Mouse (Mus musculus) lung, embryonic 16.5 days (tissue): ENCODE data around the gene 1700012B07Rik. TPM values are rescaled to one million over a fixed set of nuclear protein-coding genes. Genes with fewer than 3 reads are reported as not detected.

Experiments
- ATAC-seq: fragments of 200-750 bp; cut with Nextera tagmentation; 2 replicates; pipeline ENCODE4 v1.8.0; 2017; ENCODE audit warnings: low read depth, mild to moderate bottlenecking, moderate library complexity
- H3K27ac ChIP-seq: fragments of 300-500 bp; sonication (generic); 2 replicates; pipeline ENCODE4 v1.5.1; 2014; ENCODE audit warnings: mild to moderate bottlenecking, control low read depth, low read length
- H3K27me3 ChIP-seq: fragments of 300-500 bp; sonication (generic); 2 replicates; pipeline ENCODE4 v1.6.1; 2014; ENCODE audit warnings: low read depth, low read length, mixed read lengths; ENCODE audit not compliant: control insufficient read depth, insufficient read depth
- H3K36me3 ChIP-seq: fragments of 300-500 bp; sonication (generic); 2 replicates; pipeline ENCODE4 v1.6.1; 2014; ENCODE audit warnings: low read length; ENCODE audit not compliant: control insufficient read depth, insufficient read depth
- H3K4me1 ChIP-seq: fragments of 300-500 bp; sonication (generic); replicated peaks from 2 replicates; pipeline ENCODE4 v1.6.1; 2014; ENCODE audit warnings: low read length, mixed read lengths; ENCODE audit not compliant: control insufficient read depth, insufficient read depth
- H3K4me2 ChIP-seq: fragments of 300-500 bp; sonication (generic); 2 replicates; pipeline ENCODE4 v1.6.1; 2014; ENCODE audit warnings: low read depth, low read length, control low read depth
- H3K4me3 ChIP-seq: fragments of 300-500 bp; sonication (generic); 2 replicates; pipeline ENCODE4 v1.5.1; 2014; ENCODE audit warnings: mild to moderate bottlenecking, low read length, control low read depth
- H3K9ac ChIP-seq: fragments of 300-500 bp; sonication (generic); 2 replicates; pipeline ENCODE4 v1.6.1; 2014; ENCODE audit warnings: low read length, control low read depth
- H3K9me3 ChIP-seq: fragments of 300-500 bp; sonication (generic); 2 replicates; pipeline ENCODE4 v1.6.1; 2016; ENCODE audit warnings: low read length; ENCODE audit not compliant: control insufficient read depth
- WGBS: fragments of 180-500 bp; shearing (Covaris S2); extraction: QIAGEN DNeasy Blood & Tissue Kit; methylation state at CpG from one replicate; pipeline ENCODE4 v1.1.7; 2014; 5-methylcytosine and 5-hydroxymethylcytosine counted together
- polyA plus RNA-seq: library from polyadenylated mRNA; unstranded; fragments of >200 nt; fragmentation: Nextera tagmentation; extraction: Ambion mirVana; gene quantifications from 2 replicates; pipeline ENCODE4 v1.2.1, GENCODE M21; 2015

The 1700012B07Rik gene
- polyA plus RNA-seq, 1 experiment from 2014 or later: not detected

GRCm38 (mm10) chr11:109790221-109790620 lies 37.6 kb downstream of the 1700012B07Rik start:
- H3K4me3 ChIP-seq: no peak overlapping the region
- no peak overlapping the region for H3K27ac ChIP-seq
- H3K27me3 ChIP-seq: no peaks in the 10 kb centered on the region
- no peak overlapping the region for H3K9ac ChIP-seq
- H3K4me1 ChIP-seq: peaks cover 2% of the 10 kb centered on the region; the same call in 1 of the 2 replicates
- ATAC-seq: no peak
- no peak overlapping the region for H3K4me2 ChIP-seq
- no peaks in the 10 kb centered on the region for H3K9me3 ChIP-seq
- 85% methylated on average over 8 of the region's 8 CpGs for WGBS
- H3K36me3 ChIP-seq: no peaks in the 10 kb centered on the region

- no peaks in the 10 kb centered on the region for H3K9me3 ChIP-seq
- no peaks in the 10 kb centered on the region for H3K4me1 ChIP-seq
- no peak overlapping the region for H3K4me3 ChIP-seq
- no peak overlapping the region for H3K4me2 ChIP-seq
- ATAC-seq: no peak
- no peak overlapping the region for H3K9ac ChIP-seq
- H3K27ac ChIP-seq: no peak overlapping the region
- no peaks in the 10 kb centered on the region for H3K36me3 ChIP-seq
- H3K27me3 ChIP-seq: no peaks in the 10 kb centered on the region
- 84% methylated on average over 5 of the region's 5 CpGs for WGBS
Observed at GRCm38 (mm10) chr11:109785392-109785791, 42.5 kb downstream of the 1700012B07Rik start.

GRCm38 (mm10) chr11:109771381-109771780 lies 56.5 kb downstream of the 1700012B07Rik start:
- H3K4me2 ChIP-seq: no peak overlapping the region
- H3K4me3 ChIP-seq: no peak overlapping the region
- WGBS: 78% methylated on average over 1 of the region's 1 CpGs
- ATAC-seq: no peak
- no peak overlapping the region for H3K27ac ChIP-seq
- no peak overlapping the region for H3K9ac ChIP-seq
- no peaks in the 10 kb centered on the region for H3K4me1 ChIP-seq
- H3K9me3 ChIP-seq: peaks cover 4% of the 10 kb centered on the region; the same call in 1 of the 2 replicates
- H3K27me3 ChIP-seq: no peaks in the 10 kb centered on the region
- no peaks in the 10 kb centered on the region for H3K36me3 ChIP-seq

GRCm38 (mm10) chr11:109770185-109770584 lies 57.7 kb downstream of the 1700012B07Rik start:
- Histone ChIP-seq H3K9me3 (peaks cover 4% of the 10 kb centered on the region; the same call in 1 of the 2 replicates), H3K4me1 (no peaks in the 10 kb centered on the region), H3K4me2 (no peak overlapping the region), H3K9ac (no peak overlapping the region), H3K27me3 (no peaks in the 10 kb centered on the region), H3K4me3 (no peak overlapping the region), H3K27ac (no peak overlapping the region), H3K36me3 (no peaks in the 10 kb centered on the region)
- WGBS: 82% methylated on average over 14 of the region's 14 CpGs
- no peak for ATAC-seq

GRCm38 (mm10) chr11:109769091-109769490 lies 58.8 kb downstream of the 1700012B07Rik start:
- no peaks in the 10 kb centered on the region for H3K36me3 ChIP-seq
- peak; percentile 43; the same call in 1 of the 2 replicates for ATAC-seq
- H3K4me2 ChIP-seq: no peak overlapping the region
- H3K27me3 ChIP-seq: no peaks in the 10 kb centered on the region
- WGBS: 58% methylated on average over 5 of the region's 5 CpGs
- H3K27ac ChIP-seq: no peak overlapping the region
- no peak overlapping the region for H3K9ac ChIP-seq
- no peaks in the 10 kb centered on the region for H3K4me1 ChIP-seq
- no peaks in the 10 kb centered on the region for H3K9me3 ChIP-seq
- H3K4me3 ChIP-seq: no peak overlapping the region

- H3K36me3 ChIP-seq: no peaks in the 10 kb centered on the region
- no peaks in the 10 kb centered on the region for H3K9me3 ChIP-seq
- no peak overlapping the region for H3K4me3 ChIP-seq
- no peak overlapping the region for H3K9ac ChIP-seq
- ATAC-seq: no peak
- no peaks in the 10 kb centered on the region for H3K4me1 ChIP-seq
- no peaks in the 10 kb centered on the region for H3K27me3 ChIP-seq
- WGBS: 58% methylated on average over 7 of the region's 7 CpGs
- no peak overlapping the region for H3K4me2 ChIP-seq
- no peak overlapping the region for H3K27ac ChIP-seq
Observed at GRCm38 (mm10) chr11:109760063-109760462, 67.8 kb downstream of the 1700012B07Rik start.

- Histone ChIP-seq H3K4me2 (no peak overlapping the region), H3K9ac (no peak overlapping the region), H3K36me3 (no peaks in the 10 kb centered on the region), H3K27me3 (no peaks in the 10 kb centered on the region), H3K27ac (no peak overlapping the region), H3K9me3 (no peaks in the 10 kb centered on the region), H3K4me1 (no peaks in the 10 kb centered on the region), H3K4me3 (no peak overlapping the region)
- no peak for ATAC-seq
- WGBS: 85% methylated on average over 2 of the region's 2 CpGs
Observed at GRCm38 (mm10) chr11:109758616-109759215, 69.1 kb downstream of the 1700012B07Rik start.

GRCm38 (mm10) chr11:109754105-109754602 lies 73.7 kb downstream of the 1700012B07Rik start:
- Histone ChIP-seq H3K36me3 (no peaks in the 10 kb centered on the region), H3K27ac (no peak overlapping the region), H3K4me1 (0 out of 2 replicates have a peak, but pooled peaks cover 3% of the 10 kb centered on the region), H3K9me3 (no peaks in the 10 kb centered on the region), H3K4me3 (no peak overlapping the region), H3K4me2 (no peak overlapping the region), H3K27me3 (no peaks in the 10 kb centered on the region), H3K9ac (no peak overlapping the region)
- 69% methylated on average over 7 of the region's 7 CpGs for WGBS
- ATAC-seq: peak; percentile 49; the same call in 1 of the 2 replicates

- Histone ChIP-seq H3K4me1 (peaks cover 3% of the 10 kb centered on the region; the same call in 1 of the 2 replicates), H3K4me2 (no peak overlapping the region), H3K4me3 (no peak overlapping the region), H3K9ac (no peak overlapping the region), H3K27me3 (no peaks in the 10 kb centered on the region), H3K27ac (no peak overlapping the region), H3K36me3 (no peaks in the 10 kb centered on the region), H3K9me3 (no peaks in the 10 kb centered on the region)
- 48% methylated on average over 12 of the region's 12 CpGs for WGBS
- ATAC-seq: no peak
Observed at GRCm38 (mm10) chr11:109751636-109752603, 75.9 kb downstream of the 1700012B07Rik start.
